Mouse (Mus musculus): ENCODE measurements at regions not wholly inside any gene's neighbourhood (a gene's known extent, or its start where the extent isn't known, plus 50 kb on each side); places are given as distances from the start of the nearest gene placed in this dataset.

GRCm38 (mm10) chr15:69922176-69922575, 3421.5 kb upstream of the Lrrc6 start:
- TF ChIP-seq CTCF (IDR thresholded peaks at IDR 0.05; ENCODE audit: low read depth) (peak; percentile 39), EP300 (optimal IDR thresholded peaks at IDR 0.05) (no peak)

Measured in stomach, postnatal 0 days (tissue).